Mouse (Mus musculus): ENCODE measurements around the gene Lmx1b. TPM values are rescaled to one million over a fixed set of nuclear protein-coding genes. Genes with fewer than 3 reads are reported as not detected.

Lmx1b gene
- polyA plus RNA-seq, 1 experiment from 2014 or later: not detected

DNA sequence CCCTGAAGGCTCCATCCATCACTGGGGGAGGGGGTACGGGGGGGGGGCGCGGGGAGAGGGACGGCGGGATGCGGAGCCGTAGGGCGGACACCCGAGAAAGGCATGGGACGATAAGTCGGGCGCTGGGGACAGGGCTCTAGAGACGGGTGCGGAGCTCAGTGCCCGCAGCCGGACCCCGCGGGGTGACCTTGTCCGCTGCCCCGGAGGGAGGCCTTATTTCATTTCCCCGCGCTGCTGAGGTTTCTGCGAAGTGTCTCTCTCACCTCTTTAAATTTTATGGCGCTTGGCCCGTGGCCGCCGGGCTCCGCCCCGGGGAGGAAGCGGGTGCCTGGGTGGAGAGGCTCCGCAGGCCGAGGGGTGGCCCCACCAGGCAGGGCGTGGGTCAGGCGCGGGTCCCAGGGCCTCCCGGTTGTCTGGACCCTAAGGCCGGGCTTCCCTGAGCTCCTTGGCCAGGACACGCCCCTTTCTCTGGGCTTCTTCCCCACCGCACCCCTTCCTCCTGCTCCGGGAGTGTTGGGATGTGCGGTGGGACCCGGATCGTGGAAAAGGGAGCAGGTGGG lies 96.0 kb downstream of the Lmx1b start:
- WGBS (ENCODE audit: insufficient replicate concordance): 3% methylated on average over 38 of the region's 43 CpGs
- peak overlapping the region; percentile 52 for H3K4me2 ChIP-seq (ENCODE audit: low read depth, low read length)
- peak overlapping the region; percentile 32 for H3K4me3 ChIP-seq (ENCODE audit: low read depth, low read length)
- DNase-seq (no peak), ATAC-seq (no peak)
- H3K9me3 ChIP-seq (ENCODE audit: low read length): no peaks in the 10 kb centered on the region
- H3K27ac ChIP-seq (ENCODE audit: low read depth): no peak overlapping the region
- peaks cover 6% of the 10 kb centered on the region for H3K4me1 ChIP-seq (ENCODE audit: insufficient read depth)
- no peak overlapping the region for H3K9ac ChIP-seq (replicated peaks)
- H3K27me3 ChIP-seq (ENCODE audit: insufficient read depth, low read length): peaks cover 47% of the 10 kb centered on the region
- H3K36me3 ChIP-seq (replicated peaks; ENCODE audit: insufficient read depth, low read length): no peaks in the 10 kb centered on the region
- no peak for TF ChIP-seq EP300 (IDR thresholded peaks at IDR 0.05; ENCODE audit: low read depth)
- no peak for TF ChIP-seq CTCF (IDR thresholded peaks at IDR 0.05; ENCODE audit: low read depth)

DNA sequence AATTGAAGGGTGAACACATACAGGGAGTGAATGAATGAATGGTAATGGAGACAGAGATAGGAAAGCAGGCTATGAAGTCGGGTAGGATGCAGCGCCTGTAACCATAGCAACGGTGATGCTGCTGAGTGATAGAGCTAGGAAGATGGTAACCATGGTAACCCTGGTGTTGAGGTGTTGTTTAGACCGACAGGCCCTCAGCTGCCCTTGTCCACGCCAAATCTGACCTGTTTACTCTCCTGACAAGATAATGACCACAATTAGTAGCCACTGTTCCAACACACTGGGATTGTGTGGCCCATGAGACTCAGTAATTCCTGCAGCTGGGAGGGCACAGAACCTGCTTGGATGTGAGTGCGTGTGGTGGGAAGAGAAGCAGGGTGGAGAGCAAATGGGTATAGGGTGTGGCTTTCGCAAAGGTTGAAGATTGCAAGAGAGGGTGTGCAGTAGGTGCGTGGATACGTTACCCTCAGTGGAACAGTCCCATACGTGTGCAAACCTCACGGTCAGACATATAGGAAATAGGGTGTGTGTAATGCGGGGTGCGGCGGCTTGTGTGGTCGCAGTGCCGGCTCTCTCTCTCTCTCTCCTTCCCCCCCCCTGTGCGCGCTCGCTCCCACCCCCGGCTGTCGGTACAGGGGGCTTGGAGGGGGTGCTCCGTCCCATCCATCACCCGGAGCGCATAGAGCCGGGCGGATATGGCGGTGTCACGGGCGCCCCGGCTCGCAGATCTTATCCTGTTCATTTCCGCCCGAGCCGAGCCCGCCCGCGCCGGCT lies 96.7 kb downstream of the Lmx1b start:
- ATAC-seq (no peak), DNase-seq (no peak)

DNA sequence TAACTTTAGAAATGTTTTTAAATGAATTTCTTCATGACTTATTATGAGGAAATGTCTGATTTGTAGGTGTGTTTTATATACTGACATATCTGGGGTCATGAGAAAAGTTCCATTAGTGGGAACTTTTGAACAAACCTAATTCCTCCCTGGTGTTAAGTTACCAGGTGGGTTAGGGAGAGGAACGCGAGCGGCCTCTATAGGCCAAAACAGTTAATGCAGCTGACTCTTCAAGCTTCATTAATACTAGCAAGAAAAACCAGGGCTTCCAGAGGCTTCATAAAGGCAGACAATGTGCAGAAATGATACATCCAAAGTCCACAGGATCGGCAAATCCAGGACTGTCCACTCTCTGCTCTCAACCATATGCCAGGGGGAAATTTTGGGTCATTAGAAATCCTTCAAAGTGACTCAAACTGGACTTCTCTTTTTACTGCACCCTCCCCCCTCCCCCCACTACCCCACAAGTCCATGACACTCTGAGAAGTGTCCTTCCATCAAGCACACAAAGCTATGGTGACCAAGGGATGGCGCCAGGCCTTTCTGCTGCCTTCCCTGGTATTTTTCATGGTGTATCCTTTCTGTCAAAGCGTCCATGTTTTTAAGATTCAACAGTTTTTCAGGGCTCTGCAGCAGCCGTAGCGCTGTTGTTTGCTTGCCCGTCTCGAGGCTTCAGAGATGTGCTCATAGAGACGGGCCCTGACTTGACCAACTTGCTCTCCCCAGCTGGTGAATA lies 97.4 kb downstream of the Lmx1b start:
- DNase-seq: peak; percentile 64

More for the DNA sequence above, 96.7 kb downstream of the Lmx1b start:
- H3K27me3 ChIP-seq (ENCODE audit: insufficient read depth, low read length): peaks cover 51% of the 10 kb centered on the region
- H3K4me1 ChIP-seq (ENCODE audit: insufficient read depth): peaks cover 6% of the 10 kb centered on the region
- peak overlapping the region; percentile 32 for H3K4me3 ChIP-seq (ENCODE audit: low read depth, low read length)
- no peaks in the 10 kb centered on the region for H3K9me3 ChIP-seq (ENCODE audit: low read length)
- H3K27ac ChIP-seq (ENCODE audit: low read depth): no peak overlapping the region
- no peaks in the 10 kb centered on the region for H3K36me3 ChIP-seq (replicated peaks; ENCODE audit: insufficient read depth, low read length)
- WGBS (ENCODE audit: insufficient replicate concordance): 1% methylated on average over 33 of the region's 38 CpGs
- no peak overlapping the region for H3K9ac ChIP-seq (replicated peaks)
- peak overlapping the region; percentile 52 for H3K4me2 ChIP-seq (ENCODE audit: low read depth, low read length)
- TF ChIP-seq EP300 (IDR thresholded peaks at IDR 0.05; ENCODE audit: low read depth) (no peak), CTCF (IDR thresholded peaks at IDR 0.05; ENCODE audit: low read depth) (no peak)

DNA sequence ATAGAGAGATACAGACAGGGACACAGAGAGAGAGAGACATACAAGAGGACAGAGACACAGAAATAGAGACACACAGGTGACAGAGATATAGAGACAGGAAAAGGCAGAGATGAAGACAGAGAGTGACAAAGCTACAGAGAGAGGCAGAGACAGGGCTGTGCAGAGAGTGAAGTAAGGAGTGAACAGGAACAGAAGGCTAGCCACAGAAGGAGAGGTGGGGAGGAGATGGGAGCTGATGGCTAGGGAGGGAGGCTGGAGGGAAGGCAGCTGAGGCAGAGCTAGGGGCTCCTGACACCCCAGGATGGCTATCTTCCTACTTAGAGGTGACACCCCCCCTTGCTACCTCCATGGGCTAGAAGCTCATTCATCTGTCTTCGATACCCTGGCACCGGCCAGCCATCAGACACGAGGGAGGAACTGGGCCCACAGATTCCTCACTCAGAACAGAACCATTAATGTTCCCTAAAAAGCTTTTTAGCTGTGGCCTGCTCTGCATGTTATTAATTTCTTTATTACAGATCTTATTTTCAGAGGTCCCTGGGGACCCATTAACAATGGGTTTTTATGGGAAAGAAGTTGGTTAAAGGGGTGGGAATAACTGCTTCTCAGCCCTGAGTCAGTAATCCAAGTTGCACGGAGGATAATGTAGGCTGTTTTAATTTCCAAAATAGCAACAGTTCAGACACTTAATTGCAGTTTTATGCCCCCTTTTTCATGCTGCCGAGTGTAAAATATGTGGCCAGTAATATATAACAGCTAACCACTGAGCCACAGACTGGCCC lies 114.8 kb downstream of the Lmx1b start:
- no peaks in the 10 kb centered on the region for H3K9me3 ChIP-seq (ENCODE audit: low read length)
- no peaks in the 10 kb centered on the region for H3K4me1 ChIP-seq (ENCODE audit: insufficient read depth)
- no peak overlapping the region for H3K27ac ChIP-seq (ENCODE audit: low read depth)
- H3K36me3 ChIP-seq (replicated peaks; ENCODE audit: insufficient read depth, low read length): no peaks in the 10 kb centered on the region
- TF ChIP-seq CTCF (IDR thresholded peaks at IDR 0.05; ENCODE audit: low read depth) (no peak), EP300 (IDR thresholded peaks at IDR 0.05; ENCODE audit: low read depth) (no peak)
- no peak overlapping the region for H3K4me3 ChIP-seq (ENCODE audit: low read depth, low read length)
- 70% methylated on average over 5 of the region's 5 CpGs for WGBS (ENCODE audit: insufficient replicate concordance)
- ATAC-seq: no peak
- no peaks in the 10 kb centered on the region for H3K27me3 ChIP-seq (ENCODE audit: insufficient read depth, low read length)
- H3K4me2 ChIP-seq (ENCODE audit: low read depth, low read length): no peak overlapping the region
- no peak overlapping the region for H3K9ac ChIP-seq (replicated peaks)
- DNase-seq: no peak

More for the DNA sequence above, 97.4 kb downstream of the Lmx1b start:
- no peak overlapping the region for H3K4me2 ChIP-seq (ENCODE audit: low read depth, low read length)
- H3K4me1 ChIP-seq (ENCODE audit: insufficient read depth): peaks cover 6% of the 10 kb centered on the region
- WGBS (ENCODE audit: insufficient replicate concordance): 4% methylated on average over 11 of the region's 11 CpGs
- H3K4me3 ChIP-seq (ENCODE audit: low read depth, low read length): no peak overlapping the region
- H3K36me3 ChIP-seq (replicated peaks; ENCODE audit: insufficient read depth, low read length): no peaks in the 10 kb centered on the region
- no peaks in the 10 kb centered on the region for H3K9me3 ChIP-seq (ENCODE audit: low read length)
- peaks cover 51% of the 10 kb centered on the region for H3K27me3 ChIP-seq (ENCODE audit: insufficient read depth, low read length)
- TF ChIP-seq EP300 (IDR thresholded peaks at IDR 0.05; ENCODE audit: low read depth): no peak
- peak; percentile 72 for TF ChIP-seq CTCF (IDR thresholded peaks at IDR 0.05; ENCODE audit: low read depth)
- H3K27ac ChIP-seq (ENCODE audit: low read depth): no peak overlapping the region
- no peak for ATAC-seq
- H3K9ac ChIP-seq (replicated peaks): no peak overlapping the region

DNA sequence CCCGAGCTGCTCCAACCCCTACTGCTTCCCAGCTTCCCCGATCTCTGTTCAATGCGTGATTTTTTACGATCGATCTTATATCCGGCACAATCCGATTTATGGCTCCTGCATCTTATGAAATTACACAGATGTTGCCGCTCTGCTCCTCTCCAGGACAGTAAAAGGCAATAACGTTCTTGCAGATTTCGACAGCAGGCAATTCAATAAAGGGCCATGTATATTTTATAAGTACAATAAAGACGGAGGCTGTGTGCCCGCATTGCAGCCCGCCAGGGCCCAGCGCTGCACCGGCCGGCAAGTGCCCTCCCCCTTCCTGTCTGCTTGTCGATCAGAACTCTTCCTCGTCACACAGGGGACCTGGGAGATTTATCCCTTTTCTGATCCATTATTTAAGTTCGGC lies 124.5 kb downstream of the Lmx1b start:
- Histone ChIP-seq H3K4me2 (ENCODE audit: low read depth, low read length) (no peak overlapping the region), H3K27ac (ENCODE audit: low read depth) (no peak overlapping the region), H3K27me3 (ENCODE audit: insufficient read depth, low read length) (no peaks in the 10 kb centered on the region), H3K36me3 (replicated peaks; ENCODE audit: insufficient read depth, low read length) (no peaks in the 10 kb centered on the region), H3K4me3 (ENCODE audit: low read depth, low read length) (no peak overlapping the region), H3K9me3 (ENCODE audit: low read length) (no peaks in the 10 kb centered on the region), H3K9ac (replicated peaks) (no peak overlapping the region), H3K4me1 (ENCODE audit: insufficient read depth) (no peaks in the 10 kb centered on the region)
- DNase-seq (no peak), ATAC-seq (no peak)
- no peak for TF ChIP-seq CTCF (IDR thresholded peaks at IDR 0.05; ENCODE audit: low read depth)
- no peak for TF ChIP-seq EP300 (IDR thresholded peaks at IDR 0.05; ENCODE audit: low read depth)
- 66% methylated on average over 19 of the region's 19 CpGs for WGBS (ENCODE audit: insufficient replicate concordance)
